Mouse (Mus musculus): Measurements from ENCODE around the gene Nup210.
A peak's percentile ranks its signal among the peaks of the same experiment; 100 is the strongest.
"Not testable (repeated sequence)": the region's sequence is repeated elsewhere in the genome, so short reads cannot be mapped to it uniquely, and the experiment has no call there.

Gene Nup210

DNA sequence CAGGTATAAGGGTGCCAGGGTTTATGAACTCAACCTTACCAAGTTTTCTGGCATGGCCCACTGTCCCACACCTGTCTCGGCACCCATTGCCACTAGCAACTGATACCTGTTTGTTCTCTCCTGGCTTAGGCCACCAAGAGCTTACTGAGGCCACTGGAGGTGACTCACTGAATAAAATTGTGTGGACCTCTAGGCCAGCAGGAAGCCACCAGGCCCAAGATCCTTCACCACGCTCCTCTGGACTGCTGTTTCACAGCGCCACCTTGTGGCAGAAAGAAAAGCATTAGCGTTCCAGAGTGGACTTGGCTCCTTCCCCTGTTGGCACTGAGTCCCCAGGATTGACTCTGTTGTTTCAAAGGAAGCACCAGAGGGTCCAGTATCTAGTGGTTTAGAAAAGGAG is 23.2 kb upstream of the Nup210 start:
- peak; percentile 87 for DNase-seq (ENCODE audit: low read depth)

DNA sequence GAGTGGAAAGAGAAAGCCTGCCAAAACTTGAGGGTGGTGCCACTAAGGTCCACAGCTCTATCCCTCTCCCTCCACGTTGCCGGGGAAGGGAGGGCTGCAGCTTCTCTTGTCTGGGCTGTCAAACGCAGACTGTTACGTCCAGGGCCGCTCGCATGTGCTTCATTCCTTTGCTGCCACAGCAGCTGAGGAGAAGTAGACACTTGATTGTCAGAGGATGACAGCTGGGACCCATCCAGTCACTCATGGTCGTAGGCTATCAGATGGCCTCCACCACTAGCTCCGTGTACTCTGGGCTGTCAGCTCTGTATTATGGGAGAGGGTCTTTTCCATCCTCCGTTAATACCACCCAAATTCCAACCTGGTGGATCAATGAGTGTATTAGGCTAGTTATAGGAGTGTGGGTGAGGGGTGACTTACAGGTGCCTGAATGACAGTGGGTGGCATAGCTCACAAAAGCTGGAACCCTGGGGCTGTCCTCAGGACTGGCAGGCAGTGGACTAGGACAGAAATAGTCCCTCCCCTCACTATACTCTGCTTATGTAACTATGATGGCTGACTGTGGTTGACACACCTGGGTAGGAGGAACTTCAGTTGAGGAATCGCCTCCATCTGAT is 20.8 kb upstream of the Nup210 start:
- no peak for DNase-seq (ENCODE audit: low read depth)

DNA sequence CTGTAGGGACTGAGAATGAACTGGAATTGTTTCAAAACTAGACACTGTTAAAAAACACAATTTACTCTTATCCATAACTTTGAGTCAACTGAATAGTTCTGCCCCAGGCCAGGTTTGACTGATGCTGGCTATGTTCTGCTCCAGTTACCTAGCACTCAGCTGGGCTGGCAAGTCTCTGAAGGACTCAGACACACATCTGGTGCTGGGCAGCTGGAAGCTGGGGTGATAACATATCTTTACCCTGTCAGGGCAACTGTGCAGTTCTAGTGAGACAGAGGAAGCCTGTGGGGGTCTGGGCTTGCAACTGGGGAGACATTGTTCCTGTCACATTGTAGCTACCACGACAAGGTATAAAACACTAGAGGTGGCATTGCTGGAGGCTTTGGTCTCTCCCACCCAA is 14.2 kb upstream of the Nup210 start:
- no peak for DNase-seq (ENCODE audit: low read depth)

DNA sequence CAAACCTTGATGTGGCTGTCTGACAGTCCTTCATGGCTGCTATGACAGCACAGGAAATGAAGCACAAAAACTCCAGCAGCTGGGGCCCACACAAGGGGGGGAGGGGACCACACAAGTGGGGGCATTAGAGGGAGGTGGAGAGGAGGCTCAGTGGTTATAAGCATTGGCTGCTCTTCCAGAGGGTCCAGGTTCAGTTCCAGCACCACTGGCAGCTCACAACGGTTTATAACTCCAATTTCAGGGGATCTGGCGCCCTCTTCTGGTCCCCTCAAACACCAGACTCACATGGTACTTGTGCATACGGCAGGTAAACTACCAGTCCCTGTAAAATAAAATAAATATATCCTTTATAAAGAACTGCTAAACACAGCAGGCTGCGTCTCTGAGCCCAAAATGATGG is 12.4 kb upstream of the Nup210 start:
- peak; percentile 64 for DNase-seq (ENCODE audit: low read depth)

DNA sequence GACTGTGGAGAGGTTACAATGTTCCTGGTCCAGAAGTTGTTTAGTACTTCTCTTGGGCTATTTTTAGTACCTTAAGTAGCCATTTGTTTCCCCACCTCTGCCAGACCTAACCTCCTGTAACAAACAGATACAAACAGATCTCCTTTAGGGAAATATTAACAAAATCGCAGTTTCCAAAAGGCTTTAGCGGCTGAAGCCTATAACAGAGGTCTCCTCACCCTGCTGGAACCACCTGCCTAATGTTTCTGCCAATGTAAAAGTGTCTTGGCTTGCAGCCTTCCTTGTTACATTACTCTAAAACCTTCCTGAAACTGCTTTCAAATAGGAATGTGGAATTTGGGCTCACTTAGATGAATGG is 8.6 kb upstream of the Nup210 start:
- no peak for DNase-seq (ENCODE audit: low read depth)

GRCm38 (mm10) chr6:91124286-91125227 is 7.9 kb upstream of the Nup210 start:
- DNase-seq (ENCODE audit: low read depth): peak; percentile 64

DNA sequence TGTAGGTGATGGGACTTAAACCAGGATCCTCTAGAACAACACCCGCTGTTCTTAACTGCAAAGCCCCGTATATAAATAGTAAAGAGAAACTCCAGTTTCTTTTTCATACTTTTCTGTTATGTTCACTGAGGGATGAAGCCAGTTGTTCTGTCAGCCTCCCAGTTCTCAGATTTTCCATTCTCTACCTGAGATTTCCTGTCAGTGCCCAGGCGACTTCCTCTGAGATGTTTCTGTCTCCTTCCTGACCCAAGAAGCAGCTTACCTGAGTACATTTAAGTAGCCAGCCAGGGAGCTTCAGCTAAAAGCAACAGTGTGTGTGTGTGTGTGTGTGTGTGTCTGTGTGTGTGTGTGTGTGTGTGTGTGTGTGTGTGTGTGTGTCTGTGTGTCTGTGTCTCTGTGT is 6.8 kb upstream of the Nup210 start:
- peak; percentile 69 for DNase-seq (ENCODE audit: low read depth)

GRCm38 (mm10) chr6:91121089-91121488 is 4.5 kb upstream of the Nup210 start:
- DNase-seq (ENCODE audit: low read depth): not testable (repeated sequence)

DNA sequence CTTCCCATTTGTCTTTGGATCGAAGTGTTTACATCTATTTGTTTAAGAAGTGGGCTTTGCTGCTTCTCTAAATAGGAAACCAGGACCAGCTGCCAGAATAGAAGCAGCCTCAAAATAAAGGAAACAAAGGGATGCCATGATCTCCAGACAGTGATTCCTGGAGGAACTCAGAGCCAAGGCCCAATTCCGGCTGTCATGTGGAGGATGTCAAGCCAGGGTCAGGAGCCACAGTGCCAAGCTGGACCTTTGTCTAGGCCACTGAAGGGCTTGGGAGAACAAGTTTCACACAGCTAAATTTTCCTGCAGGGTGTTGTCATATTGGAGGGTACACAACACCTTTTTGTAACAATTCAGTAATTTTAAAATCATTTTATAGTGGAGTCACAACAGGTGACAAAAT is 3.6 kb upstream of the Nup210 start:
- DNase-seq (ENCODE audit: low read depth): no peak

DNA sequence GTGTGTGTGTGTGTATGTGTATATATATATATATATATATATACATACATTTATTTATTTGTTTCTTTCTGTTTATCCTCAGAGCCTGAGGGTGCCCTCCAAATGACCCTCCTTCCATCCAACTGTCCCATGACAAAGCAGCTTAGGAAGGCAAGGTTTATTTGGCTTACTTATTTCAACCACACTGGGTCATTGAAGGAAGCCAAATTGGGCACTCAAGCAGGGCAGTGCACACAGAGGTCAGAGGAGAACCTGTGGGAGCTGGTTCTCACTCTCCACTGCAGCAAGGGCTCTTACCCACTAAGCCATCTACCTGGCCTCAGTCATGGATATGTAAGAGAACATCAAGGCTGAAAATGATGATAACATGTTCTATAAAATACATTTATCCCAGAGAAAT is 1.9 kb upstream of the Nup210 start:
- no peak for DNase-seq (ENCODE audit: low read depth)

- no peak for DNase-seq (ENCODE audit: low read depth)
Measured at GRCm38 (mm10) chr6:91117149-91117548, 520 bp upstream of the Nup210 start.

- no peak for DNase-seq (ENCODE audit: low read depth)
Measured at GRCm38 (mm10) chr6:91115863-91116243, 776 bp downstream of the Nup210 start.

DNA sequence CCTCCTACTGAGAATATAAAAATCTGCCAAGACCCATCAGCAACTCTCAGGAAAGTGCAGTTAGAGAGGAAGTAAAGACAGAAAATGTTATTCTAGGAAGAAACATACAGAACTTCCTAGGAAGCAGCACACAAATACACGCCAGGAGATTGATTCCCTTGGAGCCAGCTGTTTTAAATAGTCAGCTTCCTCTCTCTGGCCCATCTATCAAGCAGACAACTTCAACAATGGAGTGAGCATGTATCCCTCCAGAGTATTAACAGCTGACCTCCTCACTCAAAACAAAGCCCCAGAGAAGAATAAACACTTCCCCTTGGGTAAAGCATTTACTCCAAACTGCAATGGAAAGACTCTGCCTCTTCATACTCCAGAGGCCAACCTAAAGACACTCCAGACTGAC is 1.5 kb downstream of the Nup210 start:
- no peak for DNase-seq (ENCODE audit: low read depth)

- peak; percentile 80 for DNase-seq (ENCODE audit: low read depth)
Measured at GRCm38 (mm10) chr6:91114716-91115115, 1.9 kb downstream of the Nup210 start.

DNA sequence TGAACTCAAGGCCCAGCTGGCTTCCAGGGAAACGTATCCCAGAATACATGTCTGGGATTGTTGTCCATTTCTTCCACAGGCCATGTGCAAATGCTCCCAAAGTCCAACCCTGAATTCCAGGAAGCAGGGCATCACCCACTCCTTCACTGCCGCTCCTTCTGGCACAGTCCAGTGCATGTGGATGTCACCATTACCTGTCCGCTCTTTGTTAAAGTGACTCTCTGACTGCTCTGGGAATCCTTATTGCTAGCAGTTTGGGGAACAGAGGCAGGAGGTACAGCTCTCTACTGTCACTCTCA is 4.7 kb downstream of the Nup210 start:
- no peak for DNase-seq (ENCODE audit: low read depth)

DNA sequence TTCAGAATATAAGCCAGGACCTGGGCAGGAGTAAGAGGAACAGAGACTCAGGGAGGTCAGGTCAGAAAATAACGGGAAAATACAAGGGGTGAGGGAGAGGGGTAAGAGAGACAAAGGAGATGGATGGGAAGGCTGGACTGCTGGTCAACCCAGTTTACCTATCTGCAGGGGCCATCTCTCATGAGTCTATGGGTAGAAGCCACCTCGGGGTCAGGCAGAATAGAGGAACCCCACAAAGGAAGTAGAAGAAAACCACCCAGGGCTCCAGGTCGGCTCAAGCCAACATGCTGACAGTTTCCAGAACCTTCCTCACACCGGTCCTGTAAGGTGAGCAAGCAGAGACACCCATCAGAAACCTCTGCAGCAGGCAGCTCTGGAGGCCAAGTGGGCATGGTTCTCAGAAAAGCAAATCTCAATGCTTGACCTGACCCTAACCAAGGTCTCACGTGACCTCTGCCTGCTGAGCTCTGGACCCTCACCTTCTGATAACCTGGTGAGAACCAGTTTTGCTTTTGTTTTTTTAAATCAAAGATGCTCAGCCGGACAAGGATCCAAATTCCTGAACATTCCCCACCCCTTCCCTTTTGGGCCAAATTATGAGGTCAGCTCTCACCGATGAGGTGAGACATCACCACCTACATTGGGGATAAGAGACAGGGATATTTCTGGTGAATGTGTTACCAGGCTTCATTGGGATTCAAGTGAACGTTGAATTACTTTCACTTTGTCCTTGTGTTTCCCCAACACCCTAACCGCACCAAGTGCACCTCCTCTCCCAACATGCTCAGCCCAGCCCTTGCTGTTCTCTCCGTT is 5.3 kb downstream of the Nup210 start:
- DNase-seq (ENCODE audit: low read depth): peak; percentile 59

GRCm38 (mm10) chr6:91110323-91111020 is 6.2 kb downstream of the Nup210 start:
- DNase-seq (ENCODE audit: low read depth): peak; percentile 60

- no peak for DNase-seq (ENCODE audit: low read depth)
Measured at GRCm38 (mm10) chr6:91109489-91109888, 7.1 kb downstream of the Nup210 start.

GRCm38 (mm10) chr6:91108917-91109450 is 7.6 kb downstream of the Nup210 start:
- peak; percentile 62 for DNase-seq (ENCODE audit: low read depth)

DNA sequence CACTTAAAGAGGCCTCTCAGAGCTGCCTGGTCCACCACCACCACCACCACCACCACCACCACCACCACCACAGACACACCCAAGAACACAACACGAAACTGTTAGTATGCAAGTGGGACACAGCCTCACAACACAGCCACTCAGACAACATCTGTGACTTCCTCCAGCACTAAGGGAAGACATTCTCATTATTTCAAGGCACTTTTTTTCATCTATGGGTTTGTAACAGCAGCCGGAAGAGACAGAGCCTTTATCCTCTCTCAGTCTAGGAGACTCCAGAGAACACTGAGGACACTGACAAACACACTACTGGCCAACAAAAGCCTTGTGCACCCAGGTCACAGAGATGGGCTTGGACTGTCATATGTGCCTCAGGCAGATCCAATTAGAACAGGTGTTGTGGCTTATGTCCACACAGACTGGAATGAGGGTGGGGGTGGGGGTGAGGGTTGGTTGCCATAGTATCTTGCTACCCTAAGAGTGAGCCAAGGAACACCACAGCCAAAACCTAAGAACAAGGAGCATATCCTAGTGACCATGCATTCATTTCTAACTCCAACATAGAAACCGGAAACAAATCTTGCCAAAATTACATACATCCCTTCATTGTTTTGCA is 8.2 kb downstream of the Nup210 start:
- peak; percentile 51 for DNase-seq (ENCODE audit: low read depth)

DNA sequence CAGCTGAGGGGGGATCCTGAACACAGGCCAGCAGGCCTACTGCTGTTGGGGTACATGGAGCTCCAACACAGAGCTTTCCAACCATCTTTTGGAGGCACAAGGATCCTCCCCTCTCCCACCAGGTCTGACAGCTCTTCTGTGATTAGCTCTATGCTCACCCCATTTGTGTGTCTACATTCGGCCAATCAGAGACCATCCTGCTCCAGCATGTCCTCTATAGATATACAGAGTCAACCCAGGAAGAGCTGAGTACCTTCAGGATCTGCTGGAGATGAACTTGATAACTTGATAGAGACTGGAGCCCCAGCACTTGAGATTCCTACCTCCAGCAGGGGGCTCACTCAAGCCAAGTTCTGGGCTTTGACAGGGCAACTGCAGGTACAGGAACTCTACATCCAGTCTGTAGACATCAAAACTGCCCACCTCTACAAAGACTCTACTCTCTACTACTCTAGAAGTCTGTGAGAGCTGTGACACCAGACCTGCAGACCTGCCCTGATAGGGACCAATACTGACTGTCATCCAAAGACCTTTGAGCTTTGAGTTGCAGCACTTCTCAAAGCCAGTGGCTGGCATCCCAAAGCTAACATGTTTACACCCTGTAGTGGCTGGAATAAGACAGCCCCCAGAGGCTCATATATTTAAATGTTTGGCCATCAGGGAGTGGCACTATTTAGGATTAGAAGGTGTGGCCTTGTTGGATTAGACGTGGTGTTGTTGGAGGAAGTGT is 11.1 kb downstream of the Nup210 start:
- peak; percentile 71 for DNase-seq (ENCODE audit: low read depth)
